Mouse (Mus musculus) lung, adult 2 months (tissue): Measurements from ENCODE around the gene Scarf1.

Experiments
- CTCF ChIP-seq: fragments of 200-500 bp; IDR thresholded peaks from 2 replicates; pipeline ENCODE4 v1.5.1; 2011; ENCODE audit warnings: mild to moderate bottlenecking, low read length, control low read depth; ENCODE audit not compliant: insufficient read depth
- POLR2A ChIP-seq: fragments of 200-500 bp; IDR thresholded peaks from 2 replicates; pipeline ENCODE4 v1.6.1; 2011; ENCODE audit warnings: low read depth, mild to moderate bottlenecking, control low read depth, low read length, borderline replicate concordance; ENCODE audit errors: extremely low read depth

DNA sequence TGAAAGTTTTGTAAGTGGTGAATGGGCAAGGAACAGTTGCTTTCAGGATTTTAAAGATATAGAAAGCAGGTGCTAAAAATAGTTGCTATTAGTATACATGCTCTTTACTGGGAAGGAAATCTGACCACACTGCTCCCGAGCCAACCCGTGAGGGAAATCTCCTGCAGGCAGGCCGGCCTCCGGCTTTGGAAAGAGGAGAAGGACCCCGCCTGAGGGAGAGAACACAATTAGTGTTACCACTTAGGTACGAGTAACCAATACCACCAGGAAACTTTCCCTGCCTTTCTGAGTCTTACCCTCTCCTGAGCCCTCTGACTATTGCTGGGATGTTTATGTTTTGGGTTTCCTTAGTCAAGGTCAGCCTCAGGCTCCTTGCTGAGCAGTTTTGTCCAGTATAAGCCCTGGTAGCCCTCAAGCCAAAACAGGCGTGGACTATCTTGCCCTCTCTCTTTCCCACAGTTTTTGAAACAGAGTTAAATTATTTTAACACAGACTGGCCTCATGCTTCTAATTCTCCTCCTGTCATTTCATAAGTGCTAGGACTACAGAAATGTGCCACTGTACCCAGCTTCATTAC is 39.7 kb downstream of the Scarf1 start:
- no peak for TF ChIP-seq CTCF
- no peak for TF ChIP-seq POLR2A
